Mouse (Mus musculus) right cerebral cortex, postnatal 25 days (tissue): ENCODE data around the gene Duox1.

Experiments used
- DNase-seq: peaks from one replicate; pipeline ENCODE4 v3.0.0; 2022

Gene Duox1

GRCm38 (mm10) chr2:122356187-122356586 lies 40.7 kb downstream of the Duox1 start:
- DNase-seq: no peak

GRCm38 (mm10) chr2:122360310-122360709 lies 44.8 kb downstream of the Duox1 start:
- no peak for DNase-seq

- DNase-seq: no peak
Measured at GRCm38 (mm10) chr2:122361181-122361580, 45.7 kb downstream of the Duox1 start.

- no peak for DNase-seq
Measured at GRCm38 (mm10) chr2:122361868-122362621, 46.6 kb downstream of the Duox1 start.

GRCm38 (mm10) chr2:122362622-122363523 lies 47.4 kb downstream of the Duox1 start:
- no peak for DNase-seq

GRCm38 (mm10) chr2:122364352-122364944 lies 49.0 kb downstream of the Duox1 start:
- DNase-seq: no peak

- no peak for DNase-seq
Measured at GRCm38 (mm10) chr2:122365244-122365866, 49.9 kb downstream of the Duox1 start.

GRCm38 (mm10) chr2:122366039-122366438 lies 50.6 kb downstream of the Duox1 start:
- no peak for DNase-seq

GRCm38 (mm10) chr2:122366706-122367105 lies 51.2 kb downstream of the Duox1 start:
- no peak for DNase-seq

- no peak for DNase-seq
Measured at GRCm38 (mm10) chr2:122367181-122367580, 51.7 kb downstream of the Duox1 start.

GRCm38 (mm10) chr2:122367701-122368080 lies 52.2 kb downstream of the Duox1 start:
- no peak for DNase-seq

GRCm38 (mm10) chr2:122368081-122368971 lies 52.9 kb downstream of the Duox1 start:
- DNase-seq: no peak

- DNase-seq: peak; percentile 89
Measured at GRCm38 (mm10) chr2:122368995-122369739, 53.7 kb downstream of the Duox1 start, which contains the start of gene Shf. Gene Shf (minus strand): TSS chr2:122369162.

GRCm38 (mm10) chr2:122370101-122370750 lies 54.8 kb downstream of the Duox1 start:
- no peak for DNase-seq

- DNase-seq: no peak
Measured at GRCm38 (mm10) chr2:122372067-122372466, 56.6 kb downstream of the Duox1 start.

- no peak for DNase-seq
Measured at GRCm38 (mm10) chr2:122372541-122372940, 57.1 kb downstream of the Duox1 start.

- DNase-seq: no peak
Measured at GRCm38 (mm10) chr2:122374012-122374411, 58.5 kb downstream of the Duox1 start.

GRCm38 (mm10) chr2:122374666-122375331 lies 59.3 kb downstream of the Duox1 start:
- no peak for DNase-seq

GRCm38 (mm10) chr2:122375391-122375991 lies 60.0 kb downstream of the Duox1 start:
- peak; percentile 95 for DNase-seq
